Mouse (Mus musculus) mammary gland, adult 2 months (tissue): ENCODE results near the gene Cnpy3. TPM values are rescaled to one million over a fixed set of nuclear protein-coding genes. Genes with fewer than 3 reads are reported as not detected.

Source experiments
- polyA plus RNA-seq: library from polyadenylated mRNA; depleted of rRNA; stranded (reverse); fragments of >200 nt; gene quantifications from 2 replicates; pipeline ENCODE4 v1.2.3, GENCODE M21; 2012; ENCODE audit warnings: low replicate concordance; rRNA removed

Gene Cnpy3
- 47.8 and 60.7 TPM in 2 replicates for polyA plus RNA-seq

DNA sequence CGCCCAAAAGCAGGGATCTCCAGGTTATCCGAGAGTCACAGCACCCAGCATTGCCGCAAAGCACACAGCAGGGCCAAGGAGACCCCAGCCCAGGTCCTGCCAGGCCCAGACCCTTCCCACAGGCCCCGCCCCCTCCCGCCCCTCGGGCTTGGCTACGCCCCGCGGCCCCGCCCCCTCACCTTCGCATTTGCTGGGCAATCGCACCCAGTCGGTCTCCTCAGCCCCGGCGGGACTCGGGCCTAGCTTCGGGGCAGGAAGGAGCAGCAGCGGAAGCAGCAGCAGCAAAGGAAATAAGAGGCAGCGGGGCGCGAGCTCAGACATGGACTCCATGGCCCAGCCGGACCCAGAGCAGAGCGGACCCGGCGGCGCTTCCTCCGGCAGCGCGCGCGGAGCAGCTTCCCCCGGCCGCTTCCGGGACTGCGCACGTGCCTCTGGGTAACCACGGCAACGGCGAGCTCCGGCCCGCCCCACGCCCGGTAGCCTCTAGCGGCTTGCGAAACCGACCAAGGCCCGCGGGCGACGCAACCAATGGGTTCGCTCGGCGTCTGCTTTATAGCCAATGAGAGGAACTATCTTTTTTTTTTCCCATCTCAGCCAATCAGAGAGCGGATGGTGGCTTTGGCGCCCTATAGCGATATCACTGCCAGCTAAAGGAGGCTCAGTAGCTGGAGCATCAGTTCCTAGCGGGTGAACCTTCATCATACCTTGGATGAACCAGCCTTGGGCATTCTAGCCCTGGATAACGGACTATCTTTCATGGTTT is at the start of gene Cnpy3:
Gene Cnpy3 (minus strand): TSS at position 421 of the 763 bp plus-strand sequence.

DNA sequence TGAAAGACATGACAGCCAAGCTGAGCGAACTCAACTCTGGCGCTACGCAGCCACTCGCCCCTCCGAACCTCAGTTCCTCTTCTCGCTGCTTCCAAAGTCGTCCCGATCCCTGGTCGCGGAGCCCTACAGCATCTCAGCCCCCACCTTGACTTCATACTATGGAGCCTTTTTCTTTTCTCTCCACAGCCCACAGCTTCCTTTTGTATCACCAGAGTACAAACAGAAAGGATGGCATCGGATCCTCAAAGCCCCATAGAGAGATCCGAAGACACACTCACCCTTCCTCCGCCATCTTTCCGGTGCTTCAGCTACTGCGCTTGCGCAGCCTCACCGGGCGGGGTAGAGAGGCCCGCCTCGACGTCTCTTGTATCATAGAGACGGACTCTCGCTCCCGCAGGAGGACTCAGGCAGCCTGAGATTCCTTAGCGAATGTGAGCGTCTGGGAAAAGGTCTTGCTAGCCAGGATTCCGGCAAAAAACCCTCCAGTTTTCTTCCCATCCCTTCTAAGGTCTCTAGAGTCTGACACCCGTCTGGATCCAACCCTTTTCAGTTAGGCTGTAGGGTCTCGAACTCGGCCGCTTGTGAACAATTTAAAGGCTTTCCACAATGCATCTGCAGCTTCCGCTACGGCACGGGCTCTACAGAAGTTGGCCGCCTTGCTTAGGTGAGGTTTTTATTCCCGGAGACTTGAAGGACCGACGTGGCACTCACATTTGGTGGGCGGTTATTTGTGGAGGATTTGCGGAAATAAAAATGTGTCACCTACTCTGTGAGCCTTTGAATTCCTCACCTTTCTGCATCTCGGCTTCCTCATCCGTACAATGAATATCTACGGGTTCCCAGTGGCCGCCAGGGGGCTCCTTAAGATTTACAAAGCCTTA is 30.6 kb upstream of the Cnpy3 start, which contains the start of gene Rpl7l1:
Gene Rpl7l1 (minus strand): TSS at position 332 of the 881 bp plus-strand sequence.

DNA sequence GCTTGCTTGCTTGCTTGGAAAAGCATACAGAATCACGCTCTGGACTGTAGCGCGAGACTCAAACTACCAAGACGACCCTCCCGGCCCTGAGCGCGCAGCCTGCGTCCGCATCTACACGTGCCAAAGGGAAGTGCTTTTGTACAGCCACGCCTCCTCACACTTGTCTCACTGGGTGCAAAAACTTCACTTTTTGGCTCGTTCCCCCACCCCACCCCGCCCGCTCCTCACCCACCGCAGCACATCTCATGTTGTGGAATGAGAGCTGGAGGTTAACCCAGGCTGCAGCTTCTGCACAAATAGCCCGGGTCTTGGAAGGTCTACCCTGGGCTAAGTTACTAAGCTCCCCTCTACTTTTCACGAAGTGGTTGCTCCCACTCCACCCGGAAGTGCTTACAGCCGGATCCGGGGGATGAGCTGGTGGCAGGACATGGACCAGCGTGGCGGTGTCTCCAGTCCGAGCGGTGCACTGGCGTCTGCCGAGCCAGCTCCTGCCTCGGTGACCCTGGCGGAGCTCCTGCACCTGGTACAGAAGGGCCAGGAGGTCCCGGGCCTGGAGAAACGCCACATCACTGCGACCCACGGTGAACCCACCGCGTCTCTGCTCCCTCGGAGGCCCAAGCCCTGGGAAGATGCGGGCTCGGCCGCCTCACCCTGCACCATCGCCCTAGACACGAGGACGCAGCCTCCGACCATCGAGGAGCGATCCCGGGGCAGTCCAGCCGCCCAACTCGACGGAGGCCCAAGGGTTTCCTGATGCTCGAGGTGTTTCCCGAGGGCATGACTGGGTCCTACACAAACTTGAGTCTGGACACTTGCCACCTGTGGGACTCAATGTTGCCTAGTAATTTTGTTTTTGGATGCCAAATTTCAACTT is 20.6 kb upstream of the Cnpy3 start, which contains the start of gene 2310039H08Rik:
Gene 2310039H08Rik (plus strand): TSS at position 232 of the 874 bp plus-strand sequence.

DNA sequence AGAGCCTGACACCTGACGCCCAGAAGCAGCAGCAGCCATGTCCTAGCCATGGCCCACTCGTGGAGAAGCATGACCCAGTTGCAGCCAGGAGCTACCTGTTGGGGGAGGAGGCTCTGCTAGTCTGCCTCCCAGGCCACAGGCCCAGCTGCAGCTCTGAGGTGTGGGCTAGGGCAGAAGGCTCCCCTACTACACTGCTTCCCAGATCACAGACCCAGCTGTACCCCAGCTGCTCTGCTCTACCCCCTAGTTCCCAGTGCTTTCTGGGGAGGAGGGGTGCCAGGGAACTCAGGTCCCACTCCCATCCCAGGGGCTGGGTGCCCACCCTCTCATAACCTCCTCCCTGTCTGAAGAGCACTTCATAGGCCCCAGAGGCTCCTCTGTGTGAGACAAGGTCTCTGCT is 11.5 kb upstream of the Cnpy3 start, which contains the start of gene Ptcra:
Gene Ptcra (minus strand): TSS at position 169 of the 400 bp plus-strand sequence.

DNA sequence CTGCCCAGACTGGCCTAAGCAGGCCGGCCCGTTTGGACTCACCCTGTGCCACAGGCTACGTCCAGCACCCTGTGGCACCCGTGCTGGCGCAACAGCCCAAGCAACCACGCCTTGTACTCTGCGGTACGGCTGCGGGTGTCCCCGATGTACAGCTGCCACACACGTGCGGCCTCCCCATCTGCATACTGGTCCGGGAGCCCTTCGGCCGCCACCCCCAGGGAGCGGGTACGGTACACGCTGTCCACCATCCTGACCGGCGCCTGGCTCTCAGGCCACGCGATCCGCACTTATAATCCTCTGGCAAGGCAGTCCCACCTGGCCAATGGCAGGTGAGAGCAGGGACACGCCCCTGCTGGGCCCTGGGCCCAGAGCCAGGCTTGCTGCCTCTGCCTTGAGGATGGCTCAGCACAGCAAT is 23.1 kb downstream of the Cnpy3 start, which contains the start of gene Gnmt:
Gene Gnmt (minus strand): TSS at position 265 of the 415 bp plus-strand sequence.

DNA sequence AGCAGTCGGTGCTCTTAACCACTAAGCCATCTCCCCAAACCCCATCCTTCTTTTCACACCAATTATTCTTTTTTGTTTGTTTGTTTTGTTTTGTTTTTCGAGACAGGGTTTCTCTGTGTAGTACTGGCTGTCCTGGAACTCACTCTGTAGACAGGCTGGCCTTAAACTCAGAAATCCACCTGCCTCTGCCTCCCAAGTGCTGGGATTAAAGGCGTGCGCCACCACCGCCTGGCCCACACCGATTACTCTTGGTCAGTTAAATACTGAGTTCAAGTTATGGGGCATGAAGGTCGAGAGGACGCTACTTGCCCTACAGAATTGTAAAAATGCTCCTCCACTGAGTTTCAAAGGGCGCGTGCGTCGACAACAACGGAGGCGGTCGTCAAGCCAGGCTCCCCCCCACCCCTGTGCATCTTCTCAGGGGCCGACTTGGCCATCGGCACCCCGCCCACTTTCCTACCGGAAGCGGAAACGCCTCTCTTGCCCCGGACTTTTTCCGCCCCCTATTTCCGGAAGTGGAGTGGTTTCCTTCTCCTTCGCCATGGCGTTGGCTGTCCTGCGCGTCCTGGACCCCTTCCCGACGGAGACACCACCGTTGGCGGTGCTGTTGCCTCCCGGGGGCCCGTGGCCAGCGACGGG is 40.9 kb downstream of the Cnpy3 start, which contains the start of gene Pex6:
Gene Pex6 (plus strand): TSS at position 505 of the 639 bp plus-strand sequence.

DNA sequence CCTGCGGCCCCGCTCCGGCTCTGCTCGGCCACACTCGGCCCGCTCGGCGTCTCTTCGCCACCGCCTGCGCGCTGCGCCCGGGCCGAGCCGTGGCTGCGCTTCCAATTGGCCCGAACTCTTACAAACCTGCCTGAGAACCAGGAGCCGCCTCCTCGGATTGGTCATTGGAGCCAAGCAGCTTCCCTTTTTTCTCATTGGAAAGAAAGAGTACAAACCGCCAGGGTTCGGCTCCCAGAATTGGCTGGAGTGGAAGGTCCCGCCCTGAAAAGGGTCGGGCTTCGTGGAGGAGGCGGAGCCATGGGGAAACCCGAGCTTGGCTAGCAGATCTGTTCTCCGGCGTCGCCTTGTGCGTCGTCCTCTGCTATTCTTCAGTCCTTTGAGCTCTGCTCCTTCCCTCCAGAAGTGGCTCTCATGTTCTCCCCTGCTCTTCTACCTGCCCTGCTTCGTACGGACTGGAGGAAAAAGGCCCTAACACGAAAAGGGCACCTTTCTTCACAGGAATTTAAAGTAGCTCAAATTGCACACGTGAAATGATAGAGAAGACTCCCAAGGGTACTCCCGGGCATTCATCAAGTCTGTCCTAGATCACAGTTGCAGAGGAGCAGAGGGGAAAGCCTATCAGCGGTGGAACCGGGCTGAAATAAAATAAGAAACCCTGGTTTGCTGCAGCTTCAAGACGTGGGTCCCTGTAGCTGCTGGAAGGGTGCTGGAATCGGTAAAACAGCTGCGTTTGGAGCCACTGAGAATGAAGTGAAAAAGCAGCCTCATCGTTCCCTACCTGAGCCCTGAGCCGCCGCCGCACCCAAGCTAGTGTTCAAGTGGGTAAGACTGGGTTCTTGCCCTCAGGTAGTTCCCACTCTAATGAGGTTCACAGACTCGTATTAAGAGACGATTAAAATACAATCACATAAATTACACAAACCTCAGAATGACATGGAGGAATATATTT is 46.9 kb downstream of the Cnpy3 start, which contains the start of gene Ppp2r5d:
Gene Ppp2r5d (minus strand): TSS at position 225 of the 949 bp plus-strand sequence.

Other genes starting within 250 kb of the Cnpy3 start
- gene Cul9, start 205.8 kb downstream of the Cnpy3 start, polyA plus RNA-seq, result 28.6 and 40.6 TPM in 2 replicates
- 176 and 261 TPM in 2 replicates for gene Srf, start 196.0 kb downstream of the Cnpy3 start, polyA plus RNA-seq
- 14.6 and 22.5 TPM in 2 replicates for gene Ptk7, start 122.7 kb downstream of the Cnpy3 start, polyA plus RNA-seq
- gene Klc4, start 106.2 kb downstream of the Cnpy3 start, polyA plus RNA-seq, result 14.0 and 17.3 TPM in 2 replicates
- gene Mrpl2, start 106.0 kb downstream of the Cnpy3 start, polyA plus RNA-seq, result 83.5 and 162 TPM in 2 replicates
- gene Cul7, start 101.9 kb downstream of the Cnpy3 start, polyA plus RNA-seq, result 36.6 and 61.4 TPM in 2 replicates
- gene Rrp36, start 77.9 kb downstream of the Cnpy3 start, polyA plus RNA-seq, result 29.3 and 29.6 TPM in 2 replicates
- 48.0 and 62.7 TPM in 2 replicates for gene Mea1, start 73.4 kb downstream of the Cnpy3 start, polyA plus RNA-seq
- 83.6 and 114 TPM in 2 replicates for gene Klhdc3, start 71.3 kb downstream of the Cnpy3 start, polyA plus RNA-seq
- gene Ppp2r5d, start 47.1 kb downstream of the Cnpy3 start, polyA plus RNA-seq, result 57.9 and 60.6 TPM in 2 replicates
- gene Pex6, start 40.8 kb downstream of the Cnpy3 start, polyA plus RNA-seq, result 72.0 and 135 TPM in 2 replicates
- gene Gnmt, start 23.0 kb downstream of the Cnpy3 start, polyA plus RNA-seq, result 1.8 and 15.7 TPM in 2 replicates
- gene Ptcra, start 11.5 kb upstream of the Cnpy3 start, polyA plus RNA-seq, result not detected in 2 replicates
- gene 2310039H08Rik, start 20.4 kb upstream of the Cnpy3 start, polyA plus RNA-seq, result 115 and 225 TPM in 2 replicates
- 15.8 and 25.4 TPM in 2 replicates for gene Rpl7l1, start 30.5 kb upstream of the Cnpy3 start, polyA plus RNA-seq
- gene Bicral, start 106.3 kb upstream of the Cnpy3 start, polyA plus RNA-seq, result 10.7 and 10.8 TPM in 2 replicates
- 14.8 and 25.2 TPM in 2 replicates for gene Tbcc, start 138.5 kb upstream of the Cnpy3 start, polyA plus RNA-seq
- gene Prph2, start 158.2 kb upstream of the Cnpy3 start, polyA plus RNA-seq, result not detected in 2 replicates